Mouse (Mus musculus) erythroblast, embryonic 14.5 days (primary cell): ENCODE measurements around the gene Pomgnt1. TPM values are rescaled to one million over a fixed set of nuclear protein-coding genes. Genes with fewer than 3 reads are reported as not detected.

Source experiments
- H3K27me3 ChIP-seq: 2 replicates; pipeline ENCODE4 v1.6.1; 2012; ENCODE audit warnings: inconsistent platforms; ENCODE audit not compliant: control insufficient read depth
- H3K36me3 ChIP-seq: 2 replicates; pipeline ENCODE4 v1.6.1; 2012; ENCODE audit warnings: mild to moderate bottlenecking, inconsistent platforms; ENCODE audit not compliant: control insufficient read depth
- H3K4me1 ChIP-seq: 2 replicates; pipeline ENCODE4 v1.6.1; 2012; ENCODE audit warnings: inconsistent platforms; ENCODE audit not compliant: control insufficient read depth
- H3K4me3 ChIP-seq: replicated peaks from 2 replicates; pipeline ENCODE3; 2012; ENCODE audit warnings: moderate library complexity, mild to moderate bottlenecking, inconsistent platforms
- H3K9me3 ChIP-seq: 2 replicates; pipeline ENCODE4 v1.6.1; 2012; ENCODE audit warnings: low read length, inconsistent platforms, mixed read lengths; ENCODE audit not compliant: control insufficient read depth
- GATA1 ChIP-seq: IDR thresholded peaks from 2 replicates; pipeline ENCODE4 v1.6.1; 2012; ENCODE audit warnings: low read length, inconsistent platforms, mixed read lengths
- TAL1 ChIP-seq: IDR thresholded peaks from 3 replicates; pipeline ENCODE4 v1.6.1; 2012; ENCODE audit warnings: low read length, inconsistent platforms, mixed read lengths
- polyA plus RNA-seq: library from polyadenylated mRNA; stranded (reverse); fragments of >175 nt; gene quantifications from 2 replicates; pipeline ENCODE4 v1.2.3, GENCODE M21; 2012

The Pomgnt1 gene
- polyA plus RNA-seq, 1 experiment, result 0.18 TPM

GRCm38 (mm10) chr4:116165708-116166407 is 42.2 kb downstream of the Pomgnt1 start:
- Histone ChIP-seq H3K4me1 (peaks cover 15% of the 10 kb centered on the region), H3K4me3 (no peak overlapping the region), H3K27me3 (peaks cover 2% of the 10 kb centered on the region; the same call in 1 of the 2 replicates), H3K9me3 (no peaks in the 10 kb centered on the region), H3K36me3 (no peaks in the 10 kb centered on the region)
- TF ChIP-seq TAL1 (no peak), GATA1 (no peak)

- peaks cover 8% of the 10 kb centered on the region for H3K4me1 ChIP-seq
- TF ChIP-seq GATA1, result no peak
- no peak for TF ChIP-seq TAL1
- peaks cover 2% of the 10 kb centered on the region; the same call in 1 of the 2 replicates for H3K27me3 ChIP-seq
- no peaks in the 10 kb centered on the region for H3K9me3 ChIP-seq
- H3K36me3 ChIP-seq, result no peaks in the 10 kb centered on the region
- no peak within 1 kb of the TSS for H3K4me3 ChIP-seq
Observed at GRCm38 (mm10) chr4:116167404-116167803, 43.8 kb downstream of the Pomgnt1 start, which contains the start of gene Tspan1. Gene Tspan1, minus strand, starts transcription at chr4:116167601.

DNA sequence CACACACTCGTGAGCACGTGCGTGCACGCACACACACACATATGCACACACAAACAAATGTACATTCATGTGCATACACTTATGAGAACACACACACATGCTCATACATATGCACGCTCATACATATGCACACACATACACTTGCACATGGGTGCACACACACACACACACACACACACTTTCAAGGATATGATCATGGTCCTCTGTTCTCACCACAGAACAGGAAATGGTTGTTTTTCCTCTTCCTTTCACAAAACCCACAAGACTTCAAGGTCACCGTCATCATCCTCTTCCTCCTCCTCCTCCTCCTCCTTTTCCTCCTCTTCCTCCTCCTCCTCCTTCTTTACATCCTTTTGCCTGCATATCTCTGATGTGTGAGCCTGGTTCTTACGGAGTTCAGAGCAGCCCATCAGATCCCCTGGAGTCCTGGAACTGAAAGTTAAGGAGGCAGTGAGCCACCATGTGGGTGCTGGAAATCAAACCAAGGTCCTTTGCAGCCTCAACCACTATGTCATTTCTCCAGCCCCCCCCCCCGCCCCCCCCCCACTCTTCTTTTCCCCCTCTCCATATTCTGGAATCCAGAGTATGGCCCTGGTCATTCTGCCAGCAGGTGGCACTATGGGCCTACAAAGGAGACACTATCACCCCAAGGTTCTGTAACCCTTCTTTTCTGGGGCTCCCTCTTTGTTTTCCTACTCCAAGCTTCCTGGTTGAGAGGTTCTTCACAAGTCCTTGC is 45.1 kb downstream of the Pomgnt1 start:
- no peak overlapping the region for H3K4me3 ChIP-seq
- no peaks in the 10 kb centered on the region for H3K36me3 ChIP-seq
- H3K27me3 ChIP-seq, result peaks cover 2% of the 10 kb centered on the region; the same call in 1 of the 2 replicates
- peaks cover 5% of the 10 kb centered on the region; the same call in 1 of the 2 replicates for H3K4me1 ChIP-seq
- no peak for TF ChIP-seq GATA1
- TF ChIP-seq TAL1, result no peak
- no peaks in the 10 kb centered on the region for H3K9me3 ChIP-seq

- TF ChIP-seq TAL1 (no peak), GATA1 (no peak)
Observed at GRCm38 (mm10) chr4:116169353-116169672, 45.7 kb downstream of the Pomgnt1 start.

GRCm38 (mm10) chr4:116173072-116173471 is 49.4 kb downstream of the Pomgnt1 start, which contains the start of the genes 1700042G07Rik and Gm49337:
Gene 1700042G07Rik, plus strand, starts transcription at chr4:116173372.
Gene Gm49337, plus strand, starts transcription at chr4:116173384.
- H3K4me1 ChIP-seq, result peaks cover 30% of the 10 kb centered on the region
- peaks cover 23% of the 10 kb centered on the region for H3K27me3 ChIP-seq
- H3K9me3 ChIP-seq, result no peaks in the 10 kb centered on the region
- TF ChIP-seq GATA1, result no peak
- H3K36me3 ChIP-seq, result no peaks in the 10 kb centered on the region
- H3K4me3 ChIP-seq, result no peak within 1 kb of the TSS

More at GRCm38 (mm10) chr4:116169353-116169672, 45.7 kb downstream of the Pomgnt1 start:
- H3K4me1 ChIP-seq, result peaks cover 7% of the 10 kb centered on the region
- H3K27me3 ChIP-seq, result peaks cover 2% of the 10 kb centered on the region; the same call in 1 of the 2 replicates
- no peaks in the 10 kb centered on the region for H3K36me3 ChIP-seq
- no peak overlapping the region for H3K4me3 ChIP-seq
- H3K9me3 ChIP-seq, result no peaks in the 10 kb centered on the region

DNA sequence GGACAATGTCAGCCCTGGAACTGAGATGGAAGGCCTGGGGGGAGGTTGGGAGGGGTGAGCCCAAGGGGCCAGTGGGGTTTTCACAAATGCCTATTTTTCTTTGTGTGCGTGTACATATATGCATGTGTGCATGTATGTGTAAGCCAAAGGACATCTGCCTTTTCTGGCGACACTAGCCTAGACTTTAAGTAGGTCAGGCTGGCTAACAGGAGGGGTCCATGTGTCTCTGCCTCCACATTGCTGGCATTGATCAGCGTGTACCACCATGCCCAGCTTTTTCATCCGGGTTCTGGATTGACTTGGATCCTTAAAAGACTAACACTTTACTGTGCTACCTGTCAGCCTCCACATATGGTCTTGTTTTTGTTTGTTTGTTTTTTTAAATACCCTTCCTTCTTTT is 50.1 kb downstream of the Pomgnt1 start:
- TF ChIP-seq GATA1 (no peak), TAL1 (no peak)
- no peaks in the 10 kb centered on the region for H3K36me3 ChIP-seq
- H3K4me3 ChIP-seq, result no peak overlapping the region
- H3K4me1 ChIP-seq, result peaks cover 30% of the 10 kb centered on the region
- no peaks in the 10 kb centered on the region for H3K9me3 ChIP-seq
- H3K27me3 ChIP-seq, result peaks cover 23% of the 10 kb centered on the region

GRCm38 (mm10) chr4:116174466-116175116 is 51.0 kb downstream of the Pomgnt1 start:
- Histone ChIP-seq H3K36me3 (no peaks in the 10 kb centered on the region), H3K27me3 (peaks cover 26% of the 10 kb centered on the region), H3K9me3 (no peaks in the 10 kb centered on the region), H3K4me3 (no peak overlapping the region), H3K4me1 (peaks cover 30% of the 10 kb centered on the region)
- TF ChIP-seq GATA1 (0 out of 2 replicates have a peak, but pooled peaks have one; percentile 13), TAL1 (no peak)

DNA sequence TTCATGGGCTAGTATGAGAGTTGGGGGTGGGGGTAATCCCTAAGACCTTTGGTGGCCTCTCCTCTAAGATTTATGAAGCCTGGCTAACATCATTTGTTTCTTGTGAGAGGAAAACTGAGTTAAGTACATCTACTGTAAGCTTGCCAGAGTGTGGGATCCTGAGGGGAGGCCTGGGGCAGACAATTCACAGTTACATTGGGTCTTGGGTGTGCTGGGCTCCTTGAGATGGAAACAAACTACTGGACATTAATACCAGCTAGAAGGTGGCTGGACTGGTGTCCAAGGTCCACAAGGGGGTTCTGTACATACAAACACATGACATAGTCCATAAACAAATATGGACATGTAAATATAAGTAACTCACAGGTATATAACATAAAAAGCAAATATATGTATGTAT is 51.5 kb downstream of the Pomgnt1 start:
- TF ChIP-seq TAL1 (no peak), GATA1 (no peak)
- no peaks in the 10 kb centered on the region for H3K36me3 ChIP-seq
- peaks cover 31% of the 10 kb centered on the region for H3K27me3 ChIP-seq
- no peaks in the 10 kb centered on the region for H3K9me3 ChIP-seq
- peaks cover 30% of the 10 kb centered on the region for H3K4me1 ChIP-seq
- no peak overlapping the region for H3K4me3 ChIP-seq
